In the genomic region with DNA sequence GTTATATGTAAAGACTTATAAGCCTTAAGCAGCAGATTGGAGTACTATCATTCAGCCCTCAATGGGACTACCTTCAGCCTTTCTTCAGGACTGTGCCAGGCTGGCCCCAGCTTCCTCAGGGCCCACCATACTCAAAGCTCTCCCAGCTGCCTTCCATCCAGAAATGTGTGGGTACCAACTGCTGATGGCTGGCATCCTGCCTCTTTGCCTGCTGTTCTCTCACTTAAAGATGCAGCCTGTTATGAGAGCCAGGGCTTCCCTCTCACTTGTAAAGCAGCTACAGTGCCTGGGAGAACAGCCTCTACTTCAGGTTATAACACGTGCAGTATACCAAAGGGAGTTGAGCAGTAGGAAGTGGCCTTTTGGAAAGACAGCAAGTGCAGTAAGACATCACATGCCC, we compare ENCODE assay signal across 26 mouse cellular contexts. TPM values are rescaled to one million over a fixed set of nuclear protein-coding genes. Genes with fewer than 3 reads are reported as not detected.
"Had no signal": no experiment of that assay in that cellular context is flagged by ENCODE, and none has a peak within 500 bp of the region (broad histone marks: within the 10 kb centered on the region; RNA-seq: fewer than 3 reads in every experiment).

No protein-coding gene starts in this region.

- H3K9me3 ChIP-seq: liver, embryonic 13.5 days; neural tube, embryonic 12.5 days; neural tube, embryonic 15.5 days; stomach, embryonic 15.5 days had no signal

- DNase-seq: kidney, adult 2 months; kidney, postnatal 25 days; layer of hippocampus, postnatal 36 days; liver, embryonic 13.5 days; lung, adult 2 months; lung, postnatal 14 days; midbrain, embryonic 14.5 days; right cerebral cortex, adult 18-20 months; spleen, adult 18-20 months; thymus, postnatal 25 days had no signal

- ATAC-seq: intestine, embryonic 16.5 days had no signal

- H3K4me1 ChIP-seq: neural tube, embryonic 12.5 days; stomach, embryonic 15.5 days had no signal

- H3K4me2 ChIP-seq: liver, embryonic 13.5 days; midbrain, embryonic 11.5 days; neural tube, embryonic 12.5 days; neural tube, embryonic 15.5 days; stomach, embryonic 15.5 days had no signal

- H3K4me3 ChIP-seq: left cerebral cortex, adult 2 months; liver, embryonic 13.5 days; neural tube, embryonic 12.5 days; neural tube, embryonic 15.5 days; stomach, embryonic 15.5 days had no signal

- H3K27me3 ChIP-seq: liver, embryonic 13.5 days; neural tube, embryonic 12.5 days; neural tube, embryonic 15.5 days; stomach, embryonic 15.5 days had no signal

- H3K27ac ChIP-seq: kidney, postnatal 0 days; left cerebral cortex, adult 2 months; liver, embryonic 13.5 days; macrophage; neural tube, embryonic 12.5 days; neural tube, embryonic 15.5 days; stomach, embryonic 15.5 days had no signal

- H3K9ac ChIP-seq: liver, embryonic 13.5 days; neural tube, embryonic 12.5 days; neural tube, embryonic 15.5 days; stomach, embryonic 15.5 days had no signal

RNA-seq across cellular contexts. Expression of a gene that starts 5.7 kb away (rescaled TPM):
- total RNA-seq: liver, adult 2 months had no signal
- polyA plus RNA-seq: liver, adult 2 months; liver, embryonic 13.5 days; liver, embryonic 16.5 days; macrophage had no signal

RNA-seq across cellular contexts. Expression of a gene that starts 9.2 kb away (rescaled TPM):
- total RNA-seq: liver, adult 2 months had no signal
- polyA plus RNA-seq: liver, adult 2 months; macrophage had no signal

RNA-seq across cellular contexts. Expression of a gene that starts 29.4 kb away (rescaled TPM):
- total RNA-seq: layer of hippocampus, postnatal 36 days; left cerebral cortex, adult 2 months; left cerebral cortex, postnatal 10 days; left cerebral cortex, postnatal 36 days; megakaryocyte-erythroid progenitor cell, adult 5-6 weeks had no signal
- polyA plus RNA-seq: kidney, embryonic 14.5 days; limb, embryonic 11.5 days; liver, adult 2 months; liver, embryonic 13.5 days; liver, embryonic 16.5 days; lung, embryonic 16.5 days; macrophage; midbrain, embryonic 11.5 days; midbrain, embryonic 14.5 days; neural tube, embryonic 12.5 days; stomach, embryonic 15.5 days had no signal

RNA-seq across cellular contexts. Expression of a gene that starts 37.4 kb away (rescaled TPM):
- total RNA-seq: left cerebral cortex, adult 2 months; left cerebral cortex, postnatal 10 days; left cerebral cortex, postnatal 36 days; liver, adult 2 months; megakaryocyte-erythroid progenitor cell, adult 5-6 weeks had no signal
- polyA plus RNA-seq: liver, adult 2 months; macrophage; midbrain, embryonic 14.5 days; neural tube, embryonic 15.5 days had no signal
